Mouse (Mus musculus): ENCODE measurements around the gene Tcaim.

DNA sequence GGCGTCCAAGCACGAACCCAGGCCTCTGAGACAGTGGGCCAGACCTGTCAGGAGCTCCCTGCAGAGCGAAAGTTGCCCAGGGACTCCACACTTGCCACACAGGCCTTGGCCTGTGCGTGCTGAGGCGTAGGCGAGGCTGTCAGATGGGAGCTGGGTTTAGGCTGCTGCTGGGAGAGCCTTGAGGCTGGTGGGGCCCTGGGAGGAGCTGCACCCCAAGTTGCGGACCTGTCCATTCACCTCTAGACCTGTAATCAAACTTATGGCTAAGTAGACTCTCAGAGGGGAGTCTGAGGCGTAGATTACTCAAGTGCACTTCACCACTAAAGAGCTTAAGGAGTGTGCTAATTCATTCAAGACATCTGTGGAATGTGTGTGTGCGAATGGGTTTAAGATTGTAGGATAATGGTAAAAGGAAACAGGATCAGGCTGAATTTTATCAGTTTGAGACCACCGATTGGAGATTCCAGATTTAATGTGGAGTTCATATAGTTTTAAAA is 554 bp downstream of the Tcaim start:
- TF ChIP-seq CTCF (IDR thresholded peaks at IDR 0.05; ENCODE audit: low read depth) (no peak), EP300 (IDR thresholded peaks at IDR 0.05; ENCODE audit: low read depth) (no peak)

All from liver, postnatal 0 days (tissue).